Mouse (Mus musculus): ENCODE data around the gene Elmo1.

DNA sequence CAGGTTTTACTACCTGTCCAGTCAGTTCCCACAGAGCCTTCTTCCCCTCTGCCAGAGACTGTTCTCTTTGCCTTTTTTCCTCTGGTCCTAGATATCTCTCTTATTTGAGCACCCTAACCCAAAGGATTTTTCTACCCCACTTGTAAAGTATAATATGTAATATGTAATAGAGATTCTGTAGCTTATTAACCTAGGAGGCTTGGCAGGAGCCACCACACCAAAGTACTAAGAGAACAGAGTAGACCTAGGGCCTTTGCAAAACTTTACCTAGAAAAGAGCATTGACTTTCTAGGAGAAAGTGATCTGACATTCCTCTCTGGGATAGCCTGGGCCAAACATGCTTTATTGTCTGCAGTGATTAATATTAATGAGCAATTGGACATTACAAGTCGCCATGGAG, 433.3 kb downstream of the Elmo1 start:
- TF ChIP-seq CTCF (IDR thresholded peaks at IDR 0.05; ENCODE audit: control insufficient read depth, insufficient read depth, insufficient read length) = no peak
- TF ChIP-seq USF1 (IDR thresholded peaks at IDR 0.05; ENCODE audit: low read depth) = no peak

Data from C2C12 (cell line).